ENCODE assay signal across 9 mouse cellular contexts in the genomic region with DNA sequence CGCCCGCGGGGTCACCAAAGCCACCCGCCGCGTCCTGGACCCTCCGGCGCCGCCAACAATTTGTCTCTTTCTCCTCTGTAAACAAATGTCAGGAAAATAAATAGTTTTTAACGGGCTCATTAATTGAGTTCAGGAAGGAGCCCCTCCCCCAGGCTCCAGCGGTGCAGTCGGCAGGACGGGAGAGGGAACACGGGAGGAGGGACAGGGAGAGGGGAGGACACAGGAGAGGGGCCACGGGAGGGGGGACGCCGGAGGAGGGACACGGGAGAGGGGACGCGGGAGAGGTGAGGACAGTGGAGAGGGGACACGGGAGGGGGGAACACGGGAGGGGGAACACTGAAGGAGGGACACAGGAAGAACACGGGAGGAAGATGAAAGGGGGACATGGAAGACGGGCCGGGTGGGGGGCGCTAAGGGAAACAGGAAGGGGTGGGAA. TPM values are rescaled to one million over a fixed set of nuclear protein-coding genes. Genes with fewer than 3 reads are reported as not detected.
DNase-seq lines count a peak whose midpoint lies in the region; ATAC-seq and TF ChIP-seq lines count a peak whose summit lies in the region.
"Had no signal": no experiment of that assay in that cellular context is flagged by ENCODE, and none has a peak within 500 bp of the region (broad histone marks: within the 10 kb centered on the region; RNA-seq: fewer than 3 reads in every experiment).

No protein-coding gene starts in this region.

- TF ChIP-seq POLR2A in limb, embryonic 14.5 days (IDR thresholded peaks at IDR 0.05; ENCODE audit: borderline replicate concordance, extremely low read depth, insufficient read depth, insufficient read length): no peak

- peaks cover 4% of the 10 kb centered on the region; the same call in 1 of the 2 replicates for H3K36me3 ChIP-seq in heart, embryonic 12.5 days
- no peaks in the 10 kb centered on the region for H3K36me3 ChIP-seq in forebrain, postnatal 0 days (ENCODE audit: insufficient read depth)
- no peaks in the 10 kb centered on the region; the same call in 1 of the 2 replicates for H3K36me3 ChIP-seq in limb, embryonic 14.5 days (ENCODE audit: control insufficient read depth, insufficient read depth, low read length)
- H3K36me3 ChIP-seq in neural tube, embryonic 12.5 days: peaks cover 14% of the 10 kb centered on the region; the same call in 1 of the 2 replicates
- H3K36me3 ChIP-seq: G1E had no signal

- WGBS in heart, embryonic 12.5 days: 1% methylated on average over 25 of the region's 26 CpGs
- 5% methylated on average over 26 of the region's 26 CpGs for WGBS in forebrain, postnatal 0 days
- 3% methylated on average over 26 of the region's 26 CpGs for WGBS in limb, embryonic 14.5 days
- WGBS in neural tube, embryonic 12.5 days: 3% methylated on average over 26 of the region's 26 CpGs

- 0 out of 2 replicates have a peak, but pooled peaks cover 3% of the 10 kb centered on the region for H3K9me3 ChIP-seq in heart, embryonic 12.5 days (replicated peaks)
- no peaks in the 10 kb centered on the region for H3K9me3 ChIP-seq in forebrain, postnatal 0 days (ENCODE audit: low read length)
- H3K9me3 ChIP-seq in limb, embryonic 14.5 days (ENCODE audit: control insufficient read depth, low read length): no peaks in the 10 kb centered on the region
- no peaks in the 10 kb centered on the region for H3K9me3 ChIP-seq in neural tube, embryonic 12.5 days

- H3K4me1 ChIP-seq in heart, embryonic 12.5 days (replicated peaks): peaks cover 70% of the 10 kb centered on the region
- H3K4me1 ChIP-seq in forebrain, postnatal 0 days (ENCODE audit: insufficient read depth): peaks cover 32% of the 10 kb centered on the region
- peaks cover 65% of the 10 kb centered on the region for H3K4me1 ChIP-seq in limb, embryonic 14.5 days (ENCODE audit: control insufficient read depth, insufficient read depth, low read length)
- H3K4me1 ChIP-seq in neural tube, embryonic 12.5 days: peaks cover 91% of the 10 kb centered on the region

- peaks cover 31% of the 10 kb centered on the region for H3K27me3 ChIP-seq in heart, embryonic 12.5 days (replicated peaks)
- H3K27me3 ChIP-seq in forebrain, postnatal 0 days (ENCODE audit: insufficient read depth, low read length): no peaks in the 10 kb centered on the region
- peaks cover 32% of the 10 kb centered on the region for H3K27me3 ChIP-seq in limb, embryonic 14.5 days (ENCODE audit: control insufficient read depth, insufficient read depth, low read length)
- H3K27me3 ChIP-seq in neural tube, embryonic 12.5 days (replicated peaks): 0 out of 2 replicates have a peak, but pooled peaks cover 3% of the 10 kb centered on the region

- no peak for ATAC-seq in heart, embryonic 12.5 days (ENCODE audit: insufficient number of reproducible peaks, low FRiP score)
- ATAC-seq in forebrain, postnatal 0 days: no peak
- no peak for ATAC-seq in limb, embryonic 14.5 days (ENCODE audit: low FRiP score, low read depth)
- ATAC-seq in neural tube, embryonic 12.5 days (ENCODE audit: low FRiP score, low read depth): no peak

- no peak for DNase-seq in heart, postnatal 14 days
- no peak for DNase-seq in forebrain, postnatal 0 days
- DNase-seq in limb, embryonic 14.5 days (ENCODE audit: low spot score): no peak
- DNase-seq in right cerebral cortex, postnatal 36 days (ENCODE audit: low spot score in 2 of 2): no peak
- DNase-seq in left cerebral cortex, postnatal 25 days (ENCODE audit: low spot score in 2 of 2): no peak
- DNase-seq in gastrocnemius, postnatal 36 days: no peak

- peak overlapping the region; percentile 50 for H3K4me3 ChIP-seq in heart, embryonic 12.5 days
- H3K4me3 ChIP-seq in forebrain, postnatal 0 days (ENCODE audit: low read depth, low read length): peak overlapping the region; percentile 18
- H3K4me3 ChIP-seq in limb, embryonic 14.5 days (replicated peaks; ENCODE audit: low read length): peak overlapping the region; percentile 27
- H3K4me3 ChIP-seq in neural tube, embryonic 12.5 days: peak overlapping the region; percentile 28

- no peak for TF ChIP-seq CTCF in forebrain, postnatal 0 days (IDR thresholded peaks at IDR 0.05; ENCODE audit: low read depth)

- intact Hi-C loops in heart, postnatal 14 days (cut with DNase I): no loop called here
- intact Hi-C loops in left cerebral cortex, postnatal 25 days (cut with DNase I): no loop called here
- intact Hi-C loops in gastrocnemius, postnatal 36 days (cut with DNase I): loop anchor here (2.0 kb wide), 1 partner anchor 41 kb away; no protein-coding TSS in a partner anchor

- peak overlapping the region; percentile 79 for H3K4me2 ChIP-seq in heart, embryonic 12.5 days
- peak overlapping the region; percentile 46 for H3K4me2 ChIP-seq in forebrain, postnatal 0 days (ENCODE audit: low read depth)
- H3K4me2 ChIP-seq in limb, embryonic 14.5 days (replicated peaks; ENCODE audit: low read depth, low read length, severe bottlenecking): peak overlapping the region; percentile 45
- peak overlapping the region; percentile 97 for H3K4me2 ChIP-seq in neural tube, embryonic 12.5 days (replicated peaks)

- H3K27ac ChIP-seq in heart, embryonic 12.5 days (ENCODE audit: poor library complexity, severe bottlenecking): peak overlapping the region; percentile 65; the same call in 1 of the 2 replicates
- peak overlapping the region; percentile 30; the same call in 1 of the 2 replicates for H3K27ac ChIP-seq in forebrain, postnatal 0 days (ENCODE audit: low read depth, low read length)
- H3K27ac ChIP-seq in limb, embryonic 14.5 days (replicated peaks; ENCODE audit: low read depth, low read length): no peak overlapping the region
- H3K27ac ChIP-seq in neural tube, embryonic 12.5 days: peak overlapping the region; percentile 50; the same call in 1 of the 2 replicates

- H3K9ac ChIP-seq in heart, embryonic 12.5 days: peak overlapping the region; percentile 77
- peak overlapping the region; percentile 22; the same call in 1 of the 2 replicates for H3K9ac ChIP-seq in forebrain, postnatal 0 days
- H3K9ac ChIP-seq in limb, embryonic 14.5 days (ENCODE audit: low read depth, low read length, severe bottlenecking): peak overlapping the region; percentile 31; the same call in 1 of the 2 replicates
- peak overlapping the region; percentile 51; the same call in 1 of the 2 replicates for H3K9ac ChIP-seq in neural tube, embryonic 12.5 days

RNA-seq across cellular contexts. Expression of gene Ptprs, which starts 6.3 kb away (rescaled TPM):
- 86.8 and 90.2 TPM in 2 replicates for polyA plus RNA-seq in heart, embryonic 12.5 days (2016; fragmentation: Nextera tagmentation; extraction: Ambion mirVana)
- 10 to 100 TPM; 60.3 to 64.8 TPM for total RNA-seq in heart, postnatal 14 days (2021)
- 568 and 711 TPM in 2 replicates for total RNA-seq in forebrain, postnatal 0 days (2014; rRNA removed)
- polyA plus RNA-seq in forebrain, postnatal 0 days (2015; fragmentation: Nextera tagmentation; extraction: Ambion mirVana): 196 and 250 TPM in 2 replicates
- polyA plus RNA-seq in limb, embryonic 14.5 days (2012; rRNA removed): 483 and 667 TPM in 2 replicates
- polyA plus RNA-seq in limb, embryonic 14.5 days (2014; fragmentation: Nextera tagmentation; extraction: Ambion mirVana): 116 and 131 TPM in 2 replicates
- polyA plus RNA-seq in neural tube, embryonic 12.5 days (2016; fragmentation: Nextera tagmentation; extraction: Ambion mirVana): 294 and 314 TPM in 2 replicates
- total RNA-seq in left cerebral cortex, postnatal 25 days (2021): 100 to 1,000 TPM; 621 to 622 TPM
- 10 to 100 TPM; 35.0 to 45.6 TPM for total RNA-seq in gastrocnemius, postnatal 36 days (2021)

RNA-seq across cellular contexts. Expression of gene Znrf4, which starts 42.2 kb away (rescaled TPM):
- not detected in 2 replicates for polyA plus RNA-seq in heart, embryonic 12.5 days (2016; fragmentation: Nextera tagmentation; extraction: Ambion mirVana)
- total RNA-seq in heart, postnatal 14 days (2021): not detected
- total RNA-seq in forebrain, postnatal 0 days (2014; rRNA removed): not detected in 2 replicates
- polyA plus RNA-seq in forebrain, postnatal 0 days (2015; fragmentation: Nextera tagmentation; extraction: Ambion mirVana): 0.13 and 0.16 TPM in 2 replicates
- polyA plus RNA-seq in limb, embryonic 14.5 days (2012; rRNA removed): not detected in 2 replicates
- 0.17 TPM in 1 of 2 replicates, not detected in the other for polyA plus RNA-seq in limb, embryonic 14.5 days (2014; fragmentation: Nextera tagmentation; extraction: Ambion mirVana)
- not detected in 2 replicates for polyA plus RNA-seq in neural tube, embryonic 12.5 days (2016; fragmentation: Nextera tagmentation; extraction: Ambion mirVana)
- total RNA-seq in left cerebral cortex, postnatal 25 days (2021): not detected
- not detected for total RNA-seq in gastrocnemius, postnatal 36 days (2021)
- total RNA-seq: G1E had no signal
- polyA plus RNA-seq: G1E had no signal

Comparison
In these comparisons a context has a peak if more than half of its experiments do, and no peak if none do; other contexts are left out.
1. H3K4me2 ChIP-seq: peak in every context shown above with its lines; median percentile 97 in neural tube, embryonic 12.5 days; 79 in heart, embryonic 12.5 days; 46 in forebrain, postnatal 0 days; 45 in limb, embryonic 14.5 days.
2. H3K9ac ChIP-seq: peak in every context shown above with its lines; median percentile 77 in heart, embryonic 12.5 days; 51 in neural tube, embryonic 12.5 days; 31 in limb, embryonic 14.5 days; 22 in forebrain, postnatal 0 days.